Mouse (Mus musculus) lung, postnatal 36 days (tissue): ENCODE data around the gene Mycbpap.

Experiments used
- DNase-seq: peaks from one replicate; pipeline ENCODE4 v3.0.0; 2022; ENCODE audit warnings: mixed read lengths

Gene Mycbpap

GRCm38 (mm10) chr11:94521219-94521843 is at the start of gene Mycbpap:
Gene Mycbpap (minus strand): TSS chr11:94521742.
- peak; percentile 75 for DNase-seq

GRCm38 (mm10) chr11:94570612-94571011 is 49.1 kb upstream of the Mycbpap start:
- DNase-seq = peak; percentile 71

- no peak for DNase-seq
These were observed 45.8 kb upstream of the Mycbpap start for GRCm38 (mm10) chr11:94567326-94567725.

- no peak for DNase-seq
These were observed 45.0 kb upstream of the Mycbpap start for GRCm38 (mm10) chr11:94566534-94566933.

- peak; percentile 70 for DNase-seq
These were observed 43.6 kb upstream of the Mycbpap start for GRCm38 (mm10) chr11:94565151-94565479.

DNA sequence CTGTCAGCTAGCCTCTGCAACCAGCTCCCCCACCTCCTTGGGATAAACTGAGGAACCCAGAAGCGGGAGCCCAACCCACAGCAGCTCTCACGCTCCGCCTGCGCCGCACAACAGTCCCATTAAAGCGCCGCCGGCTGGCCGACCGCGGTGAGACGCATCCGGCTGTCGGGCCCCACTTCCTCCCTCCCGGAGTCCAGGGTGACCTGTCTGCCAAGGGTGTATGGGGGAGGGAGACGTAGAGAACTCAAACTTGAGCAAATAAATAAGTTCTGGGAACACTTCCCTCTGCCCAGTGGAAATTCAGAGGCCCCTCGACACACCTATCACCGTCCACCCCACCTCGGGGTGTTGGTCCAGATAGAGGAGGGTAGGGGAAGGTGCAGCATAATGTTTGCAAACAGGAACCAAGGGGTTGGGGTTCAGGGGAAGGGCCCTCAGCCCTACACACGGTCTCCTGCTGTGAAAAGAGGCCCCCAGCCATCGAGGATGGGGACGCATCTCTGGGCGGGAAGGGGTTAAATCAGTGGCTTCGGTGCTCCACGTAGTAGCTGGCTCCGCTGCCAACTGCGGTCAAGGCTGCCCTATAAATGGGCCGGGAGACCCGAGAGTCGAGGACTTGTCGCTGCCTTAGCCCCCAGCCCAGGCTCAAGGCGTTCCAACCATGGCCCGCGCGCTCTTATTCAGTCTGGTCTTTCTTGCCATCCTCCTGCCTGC is 43.1 kb upstream of the Mycbpap start, which contains the start of gene Chad:
Gene Chad, plus strand, starts transcription at position 611 of the 714 bp plus-strand sequence.
- DNase-seq = peak; percentile 71

DNA sequence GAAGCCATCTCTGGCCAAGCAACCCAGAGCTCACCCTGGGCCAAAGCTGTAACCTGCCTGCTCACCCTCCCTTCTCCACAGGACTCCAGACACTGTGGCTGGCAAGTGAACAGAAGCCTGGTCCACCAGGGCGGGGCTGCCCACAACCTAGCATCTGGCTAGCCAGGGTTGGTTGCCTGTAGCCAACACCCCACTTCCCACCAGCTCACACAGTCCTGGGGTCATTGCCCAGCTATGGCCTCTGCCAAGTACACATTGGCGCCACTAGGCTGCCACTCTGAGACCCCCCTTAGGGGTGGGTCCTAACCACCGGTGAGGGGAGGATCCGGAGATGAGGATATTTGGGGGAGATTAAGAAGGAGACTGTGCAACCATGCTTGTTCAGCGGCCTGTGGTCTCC is 42.3 kb upstream of the Mycbpap start:
- DNase-seq = peak; percentile 30

DNA sequence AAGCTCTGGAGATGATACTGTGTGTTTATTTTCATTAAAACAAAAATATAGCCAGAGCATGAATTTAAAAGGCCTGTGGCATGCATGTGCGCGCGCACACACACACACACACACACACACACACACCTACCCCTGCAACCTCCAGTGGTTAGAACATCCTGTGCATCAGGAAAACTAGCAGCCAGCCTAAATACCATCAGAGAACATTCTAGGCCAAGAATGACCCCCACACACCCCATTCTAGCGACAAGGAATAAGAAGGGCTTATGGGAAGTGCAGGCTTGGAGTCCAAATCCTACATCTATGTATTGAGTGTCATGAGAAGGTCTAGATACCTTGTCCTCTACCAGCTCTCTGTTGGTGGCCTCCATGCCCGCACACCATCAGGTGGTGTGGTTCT is 41.8 kb upstream of the Mycbpap start:
- DNase-seq = no peak

DNA sequence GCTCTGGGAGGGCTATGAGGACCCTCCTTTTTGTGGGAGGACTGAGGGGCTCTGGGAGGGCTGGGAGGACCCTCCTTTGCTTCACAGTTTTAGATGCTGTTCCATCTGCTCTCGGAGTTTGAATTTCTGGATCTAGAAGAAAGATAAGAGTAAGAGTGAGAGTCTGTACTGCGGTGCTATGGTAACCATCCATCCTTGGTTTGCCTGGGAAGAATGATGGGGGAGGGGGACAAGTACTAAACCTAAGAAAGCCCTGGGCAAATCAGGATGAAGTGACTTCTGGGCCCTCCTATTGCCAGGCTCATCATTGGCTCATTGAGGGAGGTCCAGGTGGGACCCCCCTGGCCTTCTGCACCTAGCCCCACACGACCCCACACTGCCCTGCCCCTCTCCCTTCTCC is 36.7 kb upstream of the Mycbpap start:
- DNase-seq = no peak

DNA sequence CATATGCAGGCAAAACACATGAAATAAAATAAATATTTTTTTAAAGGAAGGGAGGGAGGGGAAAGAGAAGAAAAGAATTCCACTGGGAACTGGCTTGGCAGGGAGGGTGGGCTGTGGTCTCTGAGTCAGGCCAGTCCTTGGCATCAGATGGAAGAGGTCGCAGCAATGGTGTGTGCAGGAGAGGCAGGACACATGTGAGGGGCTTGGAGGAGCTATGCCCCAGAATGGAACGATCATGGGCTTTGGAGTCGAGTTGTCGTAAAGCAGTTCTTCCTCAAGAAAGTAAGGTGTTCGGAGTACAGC is 28.9 kb upstream of the Mycbpap start:
- DNase-seq = no peak

DNA sequence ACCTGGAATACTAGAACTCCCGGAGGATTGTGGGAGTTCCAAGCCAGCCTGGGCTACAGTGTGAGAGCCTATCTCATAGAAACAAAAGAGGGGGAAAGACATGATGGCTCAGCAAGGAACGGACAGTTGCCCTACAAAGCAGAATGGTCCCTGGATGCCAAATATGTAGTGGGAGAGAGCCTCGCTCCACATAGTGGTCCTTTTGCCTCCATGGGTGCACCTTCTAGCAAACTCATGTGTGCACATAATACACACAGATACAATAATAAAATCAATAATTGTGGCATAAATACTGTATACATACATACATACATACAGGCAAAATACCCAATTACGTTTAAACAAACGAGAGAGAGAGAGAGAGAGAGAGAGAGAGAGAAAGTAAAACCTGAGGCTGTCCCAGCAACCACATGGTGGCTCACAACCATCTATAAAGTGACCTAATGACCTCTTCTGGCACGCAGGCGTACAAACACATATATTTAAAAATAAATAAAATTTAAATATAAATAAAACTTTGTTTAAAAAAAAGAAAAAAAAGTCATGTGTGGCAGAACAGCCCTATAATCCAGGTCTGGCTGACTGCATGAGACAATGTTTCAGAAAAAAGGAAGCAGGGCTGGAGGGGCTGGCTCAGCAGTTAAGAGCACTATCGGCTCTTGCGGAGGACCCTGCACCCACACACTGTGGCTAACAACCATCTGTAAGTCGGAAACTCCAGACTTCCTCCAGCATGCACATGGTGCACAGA is 28.3 kb upstream of the Mycbpap start:
- DNase-seq = no peak

DNA sequence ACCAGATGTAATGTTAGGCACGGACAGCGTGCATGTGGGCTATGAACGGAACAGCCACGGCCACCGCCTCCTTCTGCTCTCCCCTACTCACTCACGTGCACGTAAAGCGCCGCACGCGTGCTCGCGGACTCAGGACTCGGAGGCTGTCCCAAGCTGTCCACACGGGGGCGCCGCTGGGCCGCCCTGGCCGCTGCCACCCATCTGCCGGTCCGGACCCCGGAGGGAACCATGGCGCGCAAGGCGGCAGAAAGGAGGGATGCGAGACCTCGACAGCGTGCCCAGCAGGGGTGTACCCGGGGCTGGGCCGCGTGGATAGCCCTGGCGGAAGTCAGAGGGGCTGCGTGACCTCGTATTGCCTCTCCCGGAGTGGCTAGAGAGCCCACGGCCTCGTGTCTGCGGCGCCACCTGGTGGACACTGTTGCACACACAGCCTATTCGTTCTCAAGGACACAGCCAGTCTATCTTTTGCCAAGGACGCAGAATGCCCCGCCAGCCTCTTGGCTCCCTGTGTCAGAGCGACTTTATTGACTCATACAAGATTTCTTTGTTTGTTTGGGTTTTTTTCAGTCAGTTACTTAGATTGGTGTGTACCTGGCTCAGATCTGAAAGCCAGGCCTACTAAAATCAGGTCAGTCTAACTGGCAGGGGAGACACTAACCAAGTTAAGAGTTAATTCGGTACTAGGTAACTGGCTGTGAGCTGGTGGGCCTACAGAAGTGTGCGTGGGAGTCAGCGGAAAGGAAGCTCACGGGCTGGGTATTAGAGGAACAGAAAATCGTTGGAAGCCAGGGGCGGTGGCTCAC is 27.5 kb upstream of the Mycbpap start, which contains the start of gene Rsad1:
Gene Rsad1, minus strand, starts transcription at position 368 of the 803 bp plus-strand sequence.
- DNase-seq = peak; percentile 97

DNA sequence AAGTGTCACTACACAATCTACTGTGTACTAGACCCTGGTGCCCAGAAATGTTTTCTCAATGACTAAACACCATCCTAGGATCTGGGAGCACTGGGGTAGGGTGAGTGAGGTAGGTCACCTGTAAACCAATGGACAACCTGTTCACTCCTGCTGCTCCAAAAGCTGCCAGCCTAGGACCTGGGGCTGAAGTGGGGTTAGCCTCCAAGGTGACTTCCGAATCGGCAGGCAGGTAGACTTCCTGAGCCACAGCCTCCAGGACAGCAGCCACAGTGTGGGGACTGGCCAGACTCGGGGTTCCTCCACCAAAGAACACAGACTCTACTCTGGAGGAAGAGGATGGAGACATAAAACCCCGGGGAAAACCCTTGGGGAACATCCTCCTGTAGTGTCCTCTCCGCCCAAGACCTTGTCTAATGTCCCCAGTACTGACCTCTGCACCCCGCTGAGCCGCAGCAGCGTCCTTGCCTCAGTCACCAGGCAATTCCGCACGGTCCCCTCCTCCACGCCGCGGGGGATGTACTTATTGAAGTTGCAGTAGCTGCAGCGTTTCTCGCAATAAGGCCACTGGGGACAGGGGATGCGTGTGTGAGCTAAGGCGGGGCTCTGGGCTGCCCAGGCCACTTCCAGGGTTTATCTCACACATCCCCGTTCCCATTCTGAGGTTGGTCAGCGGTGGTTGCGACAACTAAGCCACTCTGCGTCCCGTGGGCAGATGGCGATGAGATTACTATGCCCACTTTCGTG is 26.7 kb upstream of the Mycbpap start:
- DNase-seq = peak; percentile 38

DNA sequence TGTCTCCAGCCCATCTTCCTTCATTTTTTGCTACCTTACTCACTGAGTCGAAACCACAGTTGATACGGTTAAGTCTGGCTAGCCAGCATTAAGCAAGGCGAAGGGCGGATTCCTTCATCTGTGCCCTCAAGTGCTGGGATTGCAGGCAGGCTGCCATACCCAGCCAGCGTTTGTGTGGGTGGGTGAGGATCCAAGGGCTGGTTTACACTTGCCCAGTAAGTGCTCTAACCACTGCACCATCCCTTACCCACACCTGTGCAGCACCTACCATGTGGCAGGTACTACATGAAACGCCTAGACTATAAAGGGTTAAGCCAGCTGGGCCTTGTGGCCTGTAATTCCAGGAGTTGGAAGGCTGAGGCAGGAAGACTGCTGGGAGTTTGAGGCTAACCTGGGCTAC is 25.7 kb upstream of the Mycbpap start:
- no peak for DNase-seq

- DNase-seq = no peak
These were observed 24.8 kb upstream of the Mycbpap start for GRCm38 (mm10) chr11:94546381-94546780.

DNA sequence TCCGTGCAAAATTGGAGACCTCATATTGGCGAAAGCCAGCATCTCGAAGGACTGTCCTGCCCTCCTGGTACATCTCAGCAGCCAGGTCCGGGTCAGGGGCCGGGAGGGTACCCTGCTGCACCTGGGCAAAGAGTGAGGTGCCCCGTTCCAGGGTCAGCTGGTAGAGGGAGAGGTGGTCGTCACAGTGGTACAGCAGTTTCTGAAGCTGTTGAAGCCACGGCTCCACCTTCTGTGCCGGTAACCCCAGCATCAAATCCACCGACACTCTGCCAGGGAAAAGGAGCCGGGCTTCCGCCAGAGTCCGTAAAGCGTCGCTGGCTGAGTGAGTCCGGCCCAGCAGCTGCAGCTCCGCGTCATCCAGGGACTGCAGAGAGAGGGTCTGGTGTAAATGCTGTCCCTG is 22.9 kb upstream of the Mycbpap start:
- no peak for DNase-seq

DNA sequence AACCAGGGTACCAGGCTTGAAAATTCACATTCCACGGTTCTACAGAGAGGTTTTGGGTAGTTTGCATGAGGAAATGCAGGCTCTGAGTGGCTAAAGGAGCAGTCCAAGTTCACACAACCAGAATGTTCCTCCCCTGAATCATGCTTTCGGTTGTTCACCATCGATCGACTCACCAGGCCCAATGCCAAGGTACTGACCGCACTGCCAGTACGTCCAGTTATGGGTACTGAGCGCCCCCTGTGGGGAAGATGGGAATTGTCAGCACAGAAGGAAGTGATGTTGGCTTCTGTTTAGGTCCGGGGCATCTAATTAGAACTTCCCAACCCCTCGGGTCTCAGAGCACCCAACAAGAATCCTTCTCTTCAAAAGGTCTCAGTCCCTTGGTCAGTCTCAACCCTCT is 22.4 kb upstream of the Mycbpap start:
- DNase-seq = peak; percentile 98

- DNase-seq = no peak
These were observed 21.8 kb upstream of the Mycbpap start for GRCm38 (mm10) chr11:94543344-94543743.

DNA sequence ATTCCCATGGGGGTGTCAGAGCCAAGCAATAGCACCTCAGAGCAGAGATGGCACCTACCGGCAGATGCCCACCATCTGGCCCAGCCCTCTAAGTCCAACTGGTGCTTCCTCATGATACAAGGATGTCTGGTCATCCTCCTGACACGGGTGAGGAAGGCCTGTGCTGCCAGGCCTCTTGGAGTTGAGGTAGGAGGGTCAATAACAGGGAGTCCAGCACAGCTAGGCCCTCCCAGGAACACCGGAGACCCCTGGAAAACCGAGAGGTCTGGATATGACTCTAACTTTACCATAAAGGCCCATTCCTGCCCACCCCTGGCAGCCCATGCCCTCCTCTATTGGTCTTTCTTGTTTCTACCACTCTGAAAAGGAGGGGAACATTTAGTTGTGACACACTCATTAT is 20.9 kb upstream of the Mycbpap start:
- DNase-seq = no peak

DNA sequence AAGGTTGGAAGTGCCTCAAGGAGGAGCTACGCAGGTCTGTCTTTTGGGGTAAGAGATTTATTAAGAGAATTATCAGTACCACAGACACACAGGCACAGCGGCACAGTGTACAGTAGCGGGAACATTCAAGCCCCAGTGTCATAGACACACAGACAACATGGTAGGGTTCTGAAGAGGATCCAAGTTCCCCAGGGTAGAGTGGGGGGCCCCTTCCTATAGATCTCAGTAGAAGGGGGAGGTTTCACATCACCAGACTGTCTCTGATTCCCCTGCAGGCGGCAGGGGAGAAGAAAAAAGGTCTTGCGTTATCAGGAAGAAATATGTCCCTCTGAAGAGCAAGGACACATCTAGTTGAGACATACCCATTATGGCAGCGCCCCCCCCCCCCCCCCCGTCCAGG is 18.2 kb upstream of the Mycbpap start:
- no peak for DNase-seq

- no peak for DNase-seq
These were observed 17.3 kb upstream of the Mycbpap start for GRCm38 (mm10) chr11:94538733-94539292.

- no peak for DNase-seq
These were observed 11.6 kb upstream of the Mycbpap start for GRCm38 (mm10) chr11:94533171-94533570.
